Mouse (Mus musculus): ENCODE results near the gene Dock1.

Dock1 gene

DNA sequence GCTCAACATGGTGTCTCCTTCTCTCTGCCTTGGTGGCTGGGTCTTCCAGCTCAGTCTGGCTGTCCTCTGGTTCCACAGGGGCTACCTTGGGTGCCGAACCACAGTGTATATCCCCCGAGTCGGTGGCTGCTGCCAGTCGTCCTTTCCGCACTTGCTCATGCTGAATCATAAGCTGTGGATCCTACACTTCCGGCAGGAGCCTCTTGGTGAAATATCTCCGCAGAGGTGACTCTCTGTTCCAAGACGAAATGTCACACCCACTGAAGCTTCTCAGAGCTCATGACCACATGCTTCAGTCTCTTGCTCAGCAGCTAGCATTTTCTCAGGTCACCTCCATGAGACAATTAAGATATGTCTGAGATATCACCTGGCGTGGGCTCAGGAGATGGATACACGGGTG lies 526.4 kb downstream of the Dock1 start:
- no peak for DNase-seq

DNA sequence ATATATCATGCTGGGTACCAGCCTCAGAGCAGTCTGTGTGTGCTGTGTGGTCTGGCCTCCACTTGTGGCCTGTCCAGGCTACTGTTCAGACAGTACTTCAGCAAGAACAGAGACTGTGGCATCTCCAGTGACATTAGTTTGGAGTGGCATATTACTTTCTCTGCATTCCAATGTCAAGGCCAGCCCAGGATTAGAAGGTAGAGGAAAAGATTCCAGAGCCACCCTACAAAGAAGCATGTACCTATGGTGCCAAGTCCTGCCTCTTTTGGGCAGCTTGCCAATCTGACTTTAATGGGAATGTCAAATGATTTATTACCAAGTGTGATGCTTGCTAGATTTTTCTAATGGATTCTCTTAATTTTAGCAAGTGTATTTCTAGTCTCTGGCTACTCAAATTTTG lies 533.5 kb downstream of the Dock1 start:
- DNase-seq, result no peak

DNA sequence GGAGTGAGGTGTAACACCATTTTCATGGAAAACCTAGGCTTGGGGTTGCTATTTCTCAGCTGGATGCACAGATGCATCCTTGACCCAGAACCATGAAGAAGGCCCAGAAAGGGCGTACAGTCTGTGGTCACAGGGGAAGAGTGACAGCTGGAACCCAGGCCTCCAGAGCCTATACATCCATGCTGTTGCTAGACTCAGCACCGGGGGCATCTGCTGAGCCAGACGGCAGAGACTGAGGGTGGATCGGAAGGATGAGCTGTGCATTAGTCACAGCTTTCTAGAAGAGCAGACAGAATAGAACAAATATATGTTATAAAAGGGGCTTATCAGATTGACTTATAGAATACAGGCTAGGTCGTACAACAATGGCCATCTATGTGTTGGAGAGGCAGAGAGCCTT lies 534.7 kb downstream of the Dock1 start:
- DNase-seq, result no peak

DNA sequence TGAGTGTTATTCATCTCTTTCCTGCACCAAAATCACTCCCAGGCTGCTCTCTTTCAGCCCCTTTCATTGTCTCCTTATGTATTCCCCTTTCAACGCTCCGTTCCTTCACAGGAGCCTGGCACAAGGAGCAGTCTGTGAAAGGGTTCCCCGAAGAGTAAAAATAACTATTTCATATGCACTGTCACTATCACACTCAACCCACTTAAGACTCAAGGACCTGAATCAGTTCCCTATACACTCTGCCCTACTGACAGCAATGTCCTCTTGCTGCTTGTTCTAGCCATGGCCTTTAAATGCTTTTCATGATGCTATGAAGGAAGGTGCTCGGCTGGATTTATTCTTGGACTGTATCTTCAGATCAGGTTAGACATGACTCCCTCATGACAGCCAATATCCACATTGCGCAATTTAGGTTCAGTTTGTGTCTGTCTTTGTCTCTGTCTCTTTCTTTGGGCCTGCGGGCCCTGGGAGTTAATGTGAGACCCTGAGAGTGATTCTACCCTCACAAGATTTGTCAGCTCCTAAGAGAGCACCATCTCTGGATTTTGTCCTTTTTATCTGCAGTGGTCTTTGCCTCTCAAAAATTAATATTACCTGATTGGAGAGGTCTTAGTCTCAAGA lies 538.6 kb downstream of the Dock1 start:
- DNase-seq, result no peak

DNA sequence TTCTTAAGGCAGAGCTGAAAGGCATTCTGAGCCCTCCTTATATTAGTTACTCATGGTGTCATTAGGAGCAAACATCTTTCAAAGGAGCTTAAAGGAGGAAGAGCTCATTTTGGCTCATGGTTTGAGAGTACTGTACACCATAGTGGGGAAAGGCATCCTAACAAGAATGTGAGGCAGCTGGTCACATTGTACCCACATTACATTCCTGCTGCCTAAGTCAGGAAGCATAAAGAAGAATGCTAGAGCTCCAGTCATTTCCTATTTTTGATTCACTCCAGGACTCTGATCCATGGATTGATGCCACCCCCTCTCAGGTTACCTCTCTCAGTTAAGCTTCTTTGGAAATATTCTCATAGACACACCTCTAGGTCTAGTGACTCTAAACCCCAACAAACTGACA lies 539.8 kb downstream of the Dock1 start:
- no peak for DNase-seq

DNA sequence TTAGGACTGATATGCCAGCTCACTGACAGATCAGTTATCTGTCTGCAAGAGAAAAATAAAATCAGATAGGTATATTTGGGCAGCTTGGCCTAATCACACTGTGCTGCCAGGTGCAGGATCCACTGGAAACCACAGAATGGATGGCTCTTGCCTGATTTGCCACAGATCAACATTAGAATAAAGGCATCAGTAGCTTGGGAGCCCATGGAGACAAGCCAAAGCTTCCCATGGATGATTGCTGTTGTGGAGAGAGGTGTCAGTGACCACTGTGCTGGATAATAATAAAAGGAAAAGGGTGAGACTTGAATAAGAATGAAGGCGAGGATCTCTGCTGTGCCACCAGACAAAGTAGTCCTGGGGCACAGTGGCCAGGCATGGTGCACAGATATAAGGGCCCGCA lies 540.4 kb downstream of the Dock1 start:
- DNase-seq, result no peak

DNA sequence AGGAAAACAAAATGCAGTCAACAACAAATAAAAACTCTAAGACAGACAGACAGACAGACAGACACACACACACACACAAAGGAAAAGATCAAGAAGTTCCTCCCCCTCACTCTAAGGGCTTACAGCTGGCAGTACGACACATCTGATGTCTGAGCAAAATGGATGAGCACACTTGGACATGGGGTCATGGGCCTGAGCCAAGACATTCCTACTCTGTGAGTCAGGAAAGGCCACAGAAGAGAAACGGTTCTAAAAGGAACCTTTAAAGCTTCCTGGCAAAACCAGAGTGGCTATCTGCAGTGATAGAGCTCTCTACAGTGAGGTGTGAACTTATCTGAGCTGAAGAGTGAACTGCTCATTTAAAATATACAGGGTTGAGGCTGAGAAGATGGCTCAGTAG lies 542.1 kb downstream of the Dock1 start:
- no peak for DNase-seq

DNA sequence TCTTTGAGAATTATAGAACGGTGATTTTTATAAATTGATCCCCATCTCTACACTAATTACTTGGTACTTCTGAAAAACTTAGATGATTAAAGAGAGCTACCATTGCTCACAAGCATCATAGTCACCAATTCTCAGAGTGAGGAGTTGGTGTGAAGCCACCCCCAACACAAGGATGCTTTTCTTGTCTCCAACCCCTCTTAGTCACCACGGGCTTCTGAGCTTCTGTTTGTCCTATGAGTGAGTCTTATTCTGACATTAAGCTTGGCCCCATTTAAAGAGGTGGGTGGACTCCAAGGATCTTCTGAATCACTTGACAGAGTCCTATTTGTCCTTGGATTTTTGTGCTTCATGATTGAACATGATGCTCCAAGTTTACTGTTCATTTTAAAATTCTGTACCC lies 551.0 kb downstream of the Dock1 start:
- DNase-seq, result no peak
